Mouse (Mus musculus): Measurements from ENCODE around the gene Slc25a45.

DNA sequence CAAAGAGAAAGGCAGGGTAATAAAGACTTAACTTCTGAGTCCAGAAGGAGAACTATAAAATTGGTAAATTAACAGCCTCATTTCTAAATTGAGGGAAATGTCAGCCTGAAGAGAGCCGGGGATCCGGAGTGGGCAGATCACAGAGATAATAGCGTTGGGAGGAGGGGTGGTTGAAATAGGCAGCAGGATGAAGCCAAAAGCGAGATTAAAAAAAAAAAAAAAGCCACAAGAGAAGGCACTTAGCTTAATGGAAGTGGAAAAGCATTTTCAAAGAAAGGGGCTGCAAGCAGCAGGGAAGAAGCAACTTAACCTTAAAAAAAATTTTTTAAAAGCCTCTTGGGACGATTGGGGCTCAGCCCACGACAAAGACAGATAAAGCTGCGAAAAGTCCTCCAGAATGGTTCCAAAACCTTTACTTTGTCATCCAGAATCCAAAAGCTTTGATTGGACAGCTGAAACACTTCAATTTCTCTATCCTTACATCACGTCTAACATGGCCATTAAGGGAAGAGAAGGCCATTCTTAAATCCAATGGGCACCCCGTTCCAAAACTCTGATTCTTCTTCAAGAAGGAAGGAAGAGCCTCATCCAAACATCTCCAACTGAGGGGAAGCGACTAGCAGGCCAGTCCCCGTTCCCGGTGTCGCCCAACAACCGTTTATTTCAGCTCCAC lies 34.0 kb downstream of the Slc25a45 start:
- no peak for TF ChIP-seq CTCF (IDR thresholded peaks at IDR 0.05; ENCODE audit: borderline replicate concordance, control insufficient read depth, extremely low read depth, insufficient read depth, low read length, poor library complexity)
- no peak for TF ChIP-seq POLR2A (IDR thresholded peaks at IDR 0.05; ENCODE audit: control insufficient read depth, extremely low read depth, insufficient read depth, low read length, poor library complexity)

All from thymus, adult 2 months (tissue).